Mouse (Mus musculus): Measurements from ENCODE around the gene Mfsd13b. TPM values are rescaled to one million over a fixed set of nuclear protein-coding genes. Genes with fewer than 3 reads are reported as not detected.

Mfsd13b gene
- total RNA-seq, 1 experiment = not detected

DNA sequence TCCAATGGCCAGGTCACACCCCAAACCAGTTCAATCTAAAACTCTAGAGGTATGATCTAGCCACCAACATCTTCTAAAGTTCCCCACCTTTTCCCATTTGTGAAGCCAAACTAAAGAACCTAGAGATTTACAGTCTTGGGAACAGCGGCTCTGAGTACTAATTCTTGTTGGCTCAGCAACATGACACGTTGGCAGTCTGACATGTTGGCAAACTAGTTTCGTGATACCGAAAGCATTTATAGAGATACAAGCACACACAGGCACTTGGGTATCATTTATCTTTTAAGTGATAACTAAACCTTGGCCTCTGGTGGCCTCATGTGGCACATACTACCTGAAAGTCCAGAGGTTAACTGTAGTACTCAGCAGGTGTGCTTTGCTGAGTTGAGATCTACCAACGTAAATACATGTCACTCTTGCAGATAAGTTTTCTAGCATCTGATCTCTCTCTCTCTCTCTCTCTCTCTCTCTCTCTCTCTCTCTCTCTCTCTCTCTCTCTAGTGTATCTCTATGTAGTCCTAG is 20.2 kb downstream of the Mfsd13b start:
- in situ Hi-C loops (cut with MboI; ENCODE audit: low sequenced_read_pairs in 2 of 2, unreplicated experiment in 2 of 2) = no loop called here
- no peaks in the 10 kb centered on the region for H3K9me3 ChIP-seq (ENCODE audit: control insufficient read depth, insufficient read depth, low read depth, low read length)
- no peak overlapping the region for H3K9ac ChIP-seq (ENCODE audit: insufficient read depth, low read depth, low read length, poor library complexity, severe bottlenecking)
- no peak for DNase-seq (ENCODE audit: low read depth, low spot score)
- H3K27ac ChIP-seq (ENCODE audit: insufficient read depth, low read depth, low read length, poor library complexity, severe bottlenecking) = no peak overlapping the region
- no peak overlapping the region for H3K4me3 ChIP-seq (ENCODE audit: insufficient read depth in 1 of 2, low read depth in 1 of 2, low read length in 2 of 2, poor library complexity in 1 of 2, severe bottlenecking in 1 of 2)
- no peaks in the 10 kb centered on the region for H3K4me1 ChIP-seq (ENCODE audit: control insufficient read depth in 2 of 2, insufficient read depth in 2 of 2, low read length in 2 of 2, poor library complexity in 1 of 2)
- H3K36me3 ChIP-seq (ENCODE audit: control insufficient read depth, insufficient read depth, low read length, poor library complexity, severe bottlenecking) = no peaks in the 10 kb centered on the region
- no peak for TF ChIP-seq CHD2 (IDR thresholded peaks at IDR 0.05; ENCODE audit: low read depth, low read length)
- no peak for TF ChIP-seq ZC3H11A (IDR thresholded peaks at IDR 0.05; ENCODE audit: borderline replicate concordance, low read depth, low read length)
- no peak for TF ChIP-seq ZNF384 (IDR thresholded peaks at IDR 0.05; ENCODE audit: low read depth, low read length)
- no peak for TF ChIP-seq MAFK (IDR thresholded peaks at IDR 0.05; ENCODE audit: insufficient read depth, low read depth, low read length)
- TF ChIP-seq HCFC1 (IDR thresholded peaks at IDR 0.05; ENCODE audit: borderline replicate concordance, insufficient read depth, low read length) = no peak

DNA sequence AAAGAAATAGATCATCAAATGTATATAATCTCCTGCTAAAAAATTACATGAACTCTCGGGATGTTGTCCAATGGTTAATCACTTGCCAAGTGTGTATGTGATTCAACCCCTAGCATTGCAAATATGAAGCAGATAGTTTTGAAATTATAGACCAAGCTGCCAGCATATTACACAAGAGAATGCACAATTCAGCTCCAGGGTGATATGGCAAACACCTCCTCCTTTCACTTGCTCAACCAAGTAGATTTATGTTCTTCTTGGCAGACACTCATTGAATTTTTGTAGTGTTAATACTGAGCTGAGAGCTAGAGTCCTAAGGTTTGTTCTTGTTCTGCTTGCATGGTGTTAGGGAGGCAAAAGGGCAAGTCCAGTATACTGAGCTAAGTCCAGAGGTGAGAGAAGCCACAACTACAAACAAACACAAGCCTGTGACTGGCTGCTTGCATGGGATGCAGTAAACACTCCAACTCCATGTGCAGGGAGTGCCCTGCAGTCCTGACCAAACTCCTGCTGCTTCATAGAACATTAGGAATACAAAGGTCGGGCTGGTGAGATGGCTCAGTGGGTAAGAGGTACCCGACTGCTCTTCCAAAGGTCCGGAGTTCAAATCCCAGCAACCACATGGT is 21.6 kb downstream of the Mfsd13b start:
- Histone ChIP-seq H3K9ac (ENCODE audit: insufficient read depth, low read depth, low read length, poor library complexity, severe bottlenecking) (no peak overlapping the region), H3K36me3 (ENCODE audit: control insufficient read depth, insufficient read depth, low read length, poor library complexity, severe bottlenecking) (no peaks in the 10 kb centered on the region), H3K27ac (ENCODE audit: insufficient read depth, low read depth, low read length, poor library complexity, severe bottlenecking) (no peak overlapping the region), H3K4me1 (ENCODE audit: control insufficient read depth in 2 of 2, insufficient read depth in 2 of 2, low read length in 2 of 2, poor library complexity in 1 of 2) (no peaks in the 10 kb centered on the region), H3K9me3 (ENCODE audit: control insufficient read depth, insufficient read depth, low read depth, low read length) (no peaks in the 10 kb centered on the region), H3K4me3 (ENCODE audit: insufficient read depth in 1 of 2, low read depth in 1 of 2, low read length in 2 of 2, poor library complexity in 1 of 2, severe bottlenecking in 1 of 2) (no peak overlapping the region)
- TF ChIP-seq HCFC1 (IDR thresholded peaks at IDR 0.05; ENCODE audit: borderline replicate concordance, insufficient read depth, low read length) (no peak), ZC3H11A (IDR thresholded peaks at IDR 0.05; ENCODE audit: borderline replicate concordance, low read depth, low read length) (no peak), ZNF384 (IDR thresholded peaks at IDR 0.05; ENCODE audit: low read depth, low read length) (no peak)
- no peak for DNase-seq (ENCODE audit: low read depth, low spot score)
- in situ Hi-C loops (cut with MboI; ENCODE audit: low sequenced_read_pairs in 2 of 2, unreplicated experiment in 2 of 2) = no loop called here

DNA sequence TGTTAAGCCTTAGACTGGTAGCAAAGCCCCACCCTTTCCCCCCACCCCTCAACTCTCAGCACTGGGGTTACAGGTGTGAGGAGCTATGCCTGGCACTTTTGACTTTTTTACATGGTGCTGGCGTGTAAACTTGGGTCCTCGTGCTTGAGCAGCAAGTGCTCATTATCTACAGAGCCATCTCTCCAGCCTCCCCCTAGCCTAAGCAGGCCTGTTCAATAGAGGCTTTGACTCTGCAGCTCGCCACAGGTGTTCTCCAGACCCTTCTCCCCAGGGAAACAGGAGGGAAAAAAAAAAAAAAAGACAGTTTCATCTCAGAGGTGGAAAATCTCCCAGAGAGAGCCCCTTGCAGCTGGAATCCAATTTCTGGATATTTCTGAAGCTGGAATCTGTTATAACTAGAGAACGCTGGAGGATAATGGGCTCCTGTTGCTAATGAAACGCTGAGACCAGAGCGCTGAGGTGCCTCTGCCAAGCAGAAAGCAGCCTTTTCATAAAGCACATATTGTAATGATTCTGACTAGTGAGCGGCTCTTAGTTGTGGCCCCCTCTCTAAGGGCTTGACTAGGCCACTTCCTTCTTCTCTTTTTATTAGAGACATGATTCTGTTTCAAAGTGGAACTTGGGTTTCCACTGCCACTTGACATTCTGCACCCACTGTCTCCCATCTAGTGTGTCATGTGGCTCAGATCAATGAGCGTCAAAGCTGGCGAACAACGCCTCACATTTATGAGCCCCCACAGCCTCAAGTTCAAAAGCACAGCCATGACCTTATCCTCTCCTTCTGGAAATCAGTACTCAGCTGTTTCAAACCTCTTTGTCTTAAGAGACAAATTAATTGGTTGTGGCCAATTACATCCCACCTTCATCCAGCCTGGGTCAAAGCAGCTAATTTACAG is 29.7 kb downstream of the Mfsd13b start:
- in situ Hi-C loops (cut with MboI; ENCODE audit: low sequenced_read_pairs in 2 of 2, unreplicated experiment in 2 of 2) = no loop called here
- TF ChIP-seq ZC3H11A (IDR thresholded peaks at IDR 0.05; ENCODE audit: borderline replicate concordance, low read depth, low read length) (no peak), ZNF384 (IDR thresholded peaks at IDR 0.05; ENCODE audit: low read depth, low read length) (no peak), HCFC1 (IDR thresholded peaks at IDR 0.05; ENCODE audit: borderline replicate concordance, insufficient read depth, low read length) (no peak), MAFK (IDR thresholded peaks at IDR 0.05; ENCODE audit: insufficient read depth, low read depth, low read length) (no peak), CHD2 (IDR thresholded peaks at IDR 0.05; ENCODE audit: low read depth, low read length) (no peak)
- no peak overlapping the region for H3K27ac ChIP-seq (ENCODE audit: insufficient read depth, low read depth, low read length, poor library complexity, severe bottlenecking)
- H3K9me3 ChIP-seq (ENCODE audit: control insufficient read depth, insufficient read depth, low read depth, low read length) = no peaks in the 10 kb centered on the region
- no peaks in the 10 kb centered on the region for H3K36me3 ChIP-seq (ENCODE audit: control insufficient read depth, insufficient read depth, low read length, poor library complexity, severe bottlenecking)
- no peak overlapping the region for H3K9ac ChIP-seq (ENCODE audit: insufficient read depth, low read depth, low read length, poor library complexity, severe bottlenecking)
- DNase-seq (ENCODE audit: low read depth, low spot score) = no peak
- no peaks in the 10 kb centered on the region for H3K4me1 ChIP-seq (ENCODE audit: control insufficient read depth in 2 of 2, insufficient read depth in 2 of 2, low read length in 2 of 2, poor library complexity in 1 of 2)
- H3K4me3 ChIP-seq (ENCODE audit: insufficient read depth in 1 of 2, low read depth in 1 of 2, low read length in 2 of 2, poor library complexity in 1 of 2, severe bottlenecking in 1 of 2) = no peak overlapping the region

DNA sequence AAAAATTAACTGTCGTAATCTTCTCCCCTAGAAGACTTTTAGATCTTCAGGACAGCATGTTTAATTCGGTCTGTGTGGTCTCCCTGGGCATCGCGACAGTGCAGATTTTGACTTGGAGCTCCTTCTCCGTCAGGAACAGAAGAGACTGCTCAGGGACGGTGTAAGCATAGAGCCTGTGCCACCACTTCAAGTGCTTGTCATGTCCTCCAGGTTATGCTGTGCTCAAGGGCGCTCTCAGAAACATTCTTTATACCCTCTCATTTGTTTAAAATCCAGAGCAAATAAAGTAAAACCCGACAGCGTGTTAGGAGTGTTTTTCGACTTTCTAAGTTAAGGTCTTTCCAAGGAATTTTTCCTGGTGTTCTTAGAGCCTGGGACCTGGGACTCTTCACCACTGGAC is 32.2 kb downstream of the Mfsd13b start:
- in situ Hi-C loops (cut with MboI; ENCODE audit: low sequenced_read_pairs in 2 of 2, unreplicated experiment in 2 of 2) = no loop called here
- Histone ChIP-seq H3K4me1 (ENCODE audit: control insufficient read depth in 2 of 2, insufficient read depth in 2 of 2, low read length in 2 of 2, poor library complexity in 1 of 2) (no peaks in the 10 kb centered on the region), H3K9ac (ENCODE audit: insufficient read depth, low read depth, low read length, poor library complexity, severe bottlenecking) (no peak overlapping the region), H3K9me3 (ENCODE audit: control insufficient read depth, insufficient read depth, low read depth, low read length) (no peaks in the 10 kb centered on the region), H3K36me3 (ENCODE audit: control insufficient read depth, insufficient read depth, low read length, poor library complexity, severe bottlenecking) (no peaks in the 10 kb centered on the region), H3K27ac (ENCODE audit: insufficient read depth, low read depth, low read length, poor library complexity, severe bottlenecking) (no peak overlapping the region), H3K4me3 (ENCODE audit: insufficient read depth in 1 of 2, low read depth in 1 of 2, low read length in 2 of 2, poor library complexity in 1 of 2, severe bottlenecking in 1 of 2) (no peak overlapping the region)
- DNase-seq (ENCODE audit: low read depth, low spot score) = no peak
- no peak for TF ChIP-seq ZC3H11A (IDR thresholded peaks at IDR 0.05; ENCODE audit: borderline replicate concordance, low read depth, low read length)
- no peak for TF ChIP-seq HCFC1 (IDR thresholded peaks at IDR 0.05; ENCODE audit: borderline replicate concordance, insufficient read depth, low read length)
- TF ChIP-seq CHD2 (IDR thresholded peaks at IDR 0.05; ENCODE audit: low read depth, low read length) = no peak
- no peak for TF ChIP-seq MAFK (IDR thresholded peaks at IDR 0.05; ENCODE audit: insufficient read depth, low read depth, low read length)
- TF ChIP-seq ZNF384 (IDR thresholded peaks at IDR 0.05; ENCODE audit: low read depth, low read length) = no peak

All from ES-E14 (cell line).